Mouse (Mus musculus) spleen, postnatal 0 days (tissue): ENCODE data around the gene Cep162. TPM values are rescaled to one million over a fixed set of nuclear protein-coding genes. Genes with fewer than 3 reads are reported as not detected.

Experiments used
- polyA plus RNA-seq: library from polyadenylated mRNA; unstranded; fragments of >200 nt; fragmentation: Nextera tagmentation; extraction: Ambion mirVana; gene quantifications from 2 replicates; pipeline ENCODE4 v1.2.1, GENCODE M21; 2015

Gene Cep162
- 3.2 and 3.3 TPM in 2 replicates for polyA plus RNA-seq

DNA sequence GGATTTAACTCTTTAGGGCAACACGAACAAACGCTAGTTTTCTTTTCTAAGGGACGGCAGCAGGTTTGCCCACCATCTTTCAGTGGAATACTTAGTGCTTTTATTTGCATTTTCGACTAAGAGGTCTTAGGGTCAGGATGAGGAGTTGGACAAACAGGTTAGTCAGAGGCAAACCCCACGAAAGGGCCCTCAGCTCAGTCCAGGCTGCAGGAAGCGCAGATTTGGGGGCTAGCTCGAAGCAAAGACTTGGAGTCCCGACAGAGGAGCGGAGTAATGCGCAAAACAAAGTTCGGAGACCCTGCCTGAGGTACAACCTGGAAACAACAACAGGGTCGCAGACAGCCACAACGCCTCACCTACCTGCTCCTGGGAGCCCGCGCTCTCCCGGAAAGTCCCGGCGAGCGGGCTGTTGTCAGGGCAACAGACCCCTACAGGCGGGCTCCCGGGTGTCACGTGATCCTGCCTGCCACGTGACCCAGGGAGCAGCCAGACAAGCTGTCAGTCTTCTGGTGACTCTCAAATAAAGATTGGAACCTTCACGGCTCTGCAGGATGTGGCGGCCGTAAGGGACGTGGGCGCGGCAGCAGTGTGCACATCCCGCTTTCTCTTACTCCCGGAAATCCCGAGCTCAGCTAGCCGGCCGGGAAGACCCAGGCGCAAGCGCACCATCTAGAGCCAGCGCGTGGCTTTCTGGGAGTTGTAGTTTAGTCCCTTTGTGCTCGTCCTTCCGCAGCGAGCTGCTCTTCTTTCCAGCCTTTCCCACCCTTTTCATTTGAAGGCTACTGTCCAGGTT, at the start of gene Cep162:
Gene Cep162, minus strand, starts transcription at position 634 of the 793 bp plus-strand sequence.

DNA sequence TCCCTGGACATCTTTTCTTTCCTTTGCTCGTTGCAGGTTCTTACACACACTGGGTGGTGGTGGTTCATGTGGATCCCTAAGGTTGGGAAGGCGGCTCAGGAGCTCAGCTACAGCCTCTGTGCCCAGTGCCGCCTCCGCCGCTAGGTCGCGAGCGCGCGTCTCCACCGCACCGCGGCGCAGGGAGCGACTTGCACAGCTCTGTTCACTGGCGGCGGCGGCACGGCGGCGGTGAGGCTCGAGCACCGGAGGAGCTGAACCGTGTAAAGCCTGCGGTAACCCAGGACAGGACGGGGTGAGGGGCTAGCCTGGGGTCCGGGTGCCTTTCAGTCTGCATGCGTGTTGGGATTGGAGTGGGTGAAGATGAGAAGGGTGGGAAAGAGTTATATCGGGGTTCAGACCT, 111.2 kb downstream of the Cep162 start, which contains the start of gene Mrap2:
Gene Mrap2, plus strand, starts transcription at position 201 of the 400 bp plus-strand sequence.

Other genes with a start within 250 kb of the Cep162 start
- gene Ripply2, start 240.0 kb downstream of the Cep162 start, polyA plus RNA-seq = not detected in 2 replicates
- 55.3 and 61.5 TPM in 2 replicates for gene Cyb5r4, start 233.5 kb downstream of the Cep162 start, polyA plus RNA-seq
- gene Mrap2, start 111.2 kb downstream of the Cep162 start, polyA plus RNA-seq = not detected in 2 replicates